Mouse (Mus musculus): ENCODE results near the gene Ms4a12. TPM values are rescaled to one million over a fixed set of nuclear protein-coding genes. Genes with fewer than 3 reads are reported as not detected.

Ms4a12 gene
- polyA plus RNA-seq, 1 experiment = not detected

DNA sequence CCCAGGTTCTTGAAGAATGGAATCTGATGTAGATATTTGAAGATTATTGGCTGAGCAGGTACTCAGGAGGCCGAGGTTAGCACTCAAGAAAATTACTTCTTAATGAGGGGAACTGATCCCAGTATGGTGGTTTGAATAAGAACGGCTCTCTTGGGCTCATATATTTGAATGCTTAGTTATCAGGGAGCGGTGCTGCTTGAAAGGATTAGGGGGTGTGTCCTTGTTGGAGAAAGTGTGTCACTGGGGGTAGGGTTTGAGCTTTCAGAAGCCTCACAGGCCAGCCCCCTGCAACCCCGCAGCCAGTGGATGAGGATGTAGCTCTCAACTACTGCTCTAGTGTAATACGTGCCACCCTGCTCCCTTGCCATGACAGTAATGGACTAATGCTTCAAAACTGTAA is 10.3 kb upstream of the Ms4a12 start:
- no peak overlapping the region for H3K4me3 ChIP-seq (ENCODE audit: insufficient read depth, low read length)
- H3K27ac ChIP-seq (ENCODE audit: insufficient read depth, low read length) = no peak overlapping the region
- TF ChIP-seq POLR2A (IDR thresholded peaks at IDR 0.05; ENCODE audit: low read depth, low read length) = no peak
- no peak for TF ChIP-seq CTCF (IDR thresholded peaks at IDR 0.05; ENCODE audit: borderline replicate concordance, insufficient read depth, low read length)
- H3K4me1 ChIP-seq (ENCODE audit: control insufficient read depth, insufficient read depth, low read length) = no peaks in the 10 kb centered on the region

DNA sequence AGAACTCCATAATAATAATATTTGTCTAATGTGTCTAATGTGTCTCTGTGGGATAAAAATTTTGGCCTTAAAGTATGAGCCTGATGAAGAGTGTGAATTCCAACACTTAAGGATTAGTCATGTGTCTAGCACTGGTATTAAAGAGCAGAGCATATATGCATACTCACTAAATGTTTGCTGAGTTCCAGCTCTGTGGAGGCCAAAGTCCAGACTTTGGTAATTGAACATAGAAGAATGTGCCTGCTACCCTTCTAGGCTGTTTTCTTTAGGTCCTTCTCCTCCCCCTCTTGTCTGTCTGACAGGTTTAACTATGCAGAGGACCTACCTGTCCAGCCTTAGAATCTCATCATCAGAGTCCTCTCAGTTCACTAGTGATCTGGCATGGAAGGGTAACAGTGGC is 3.6 kb upstream of the Ms4a12 start:
- Histone ChIP-seq H3K4me3 (ENCODE audit: insufficient read depth, low read length) (no peak overlapping the region), H3K4me1 (ENCODE audit: control insufficient read depth, insufficient read depth, low read length) (0 out of 2 replicates have a peak, but pooled peaks cover 3% of the 10 kb centered on the region), H3K27ac (ENCODE audit: insufficient read depth, low read length) (no peak overlapping the region; the same call in 1 of the 2 replicates)
- TF ChIP-seq CTCF (IDR thresholded peaks at IDR 0.05; ENCODE audit: borderline replicate concordance, insufficient read depth, low read length) (no peak), POLR2A (IDR thresholded peaks at IDR 0.05; ENCODE audit: low read depth, low read length) (no peak)

DNA sequence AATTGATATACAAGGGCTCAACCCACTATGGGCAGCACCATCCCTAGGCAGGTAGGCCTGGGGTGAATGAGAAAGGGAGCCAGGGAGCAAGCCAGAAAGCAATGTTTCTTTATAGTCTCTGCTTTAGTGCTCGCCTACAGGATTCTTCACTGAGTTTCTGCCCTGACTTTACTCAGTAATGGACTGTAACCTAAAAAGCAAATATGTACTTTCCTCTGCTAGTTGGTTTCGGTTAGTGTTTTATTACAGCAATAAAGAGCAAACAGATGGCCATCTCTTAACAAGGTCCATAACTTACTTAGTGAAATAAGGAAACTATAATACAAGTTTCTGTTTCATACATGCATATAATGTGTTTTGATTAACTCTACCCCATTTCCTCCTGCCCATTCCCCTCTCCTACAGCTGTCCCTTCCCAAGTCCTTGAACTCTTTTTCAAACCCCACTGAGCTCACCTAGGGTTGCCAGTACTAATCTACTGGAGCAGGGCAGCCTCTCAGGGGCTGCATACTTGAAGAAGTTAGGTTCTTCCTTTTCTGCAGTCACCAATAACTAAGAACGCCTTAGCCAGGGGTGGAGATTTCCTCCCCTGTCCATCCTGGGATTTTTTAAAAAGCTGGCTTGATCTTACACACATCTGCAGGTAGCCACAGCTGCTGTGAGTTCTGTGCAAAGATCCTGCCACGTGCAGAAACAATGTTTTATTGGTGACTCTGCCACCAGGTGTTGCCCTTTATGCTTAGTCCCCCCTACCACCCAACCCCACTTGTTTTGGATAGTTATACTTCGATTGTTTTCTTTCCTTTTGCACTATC is 2.9 kb upstream of the Ms4a12 start:
- 0 out of 2 replicates have a peak, but pooled peaks cover 3% of the 10 kb centered on the region for H3K4me1 ChIP-seq (ENCODE audit: control insufficient read depth, insufficient read depth, low read length)
- TF ChIP-seq CTCF (IDR thresholded peaks at IDR 0.05; ENCODE audit: borderline replicate concordance, insufficient read depth, low read length) (no peak), POLR2A (IDR thresholded peaks at IDR 0.05; ENCODE audit: low read depth, low read length) (no peak)
- no peak overlapping the region for H3K4me3 ChIP-seq (ENCODE audit: insufficient read depth, low read length)
- peak overlapping the region; percentile 28; the same call in 1 of the 2 replicates for H3K27ac ChIP-seq (ENCODE audit: insufficient read depth, low read length)

DNA sequence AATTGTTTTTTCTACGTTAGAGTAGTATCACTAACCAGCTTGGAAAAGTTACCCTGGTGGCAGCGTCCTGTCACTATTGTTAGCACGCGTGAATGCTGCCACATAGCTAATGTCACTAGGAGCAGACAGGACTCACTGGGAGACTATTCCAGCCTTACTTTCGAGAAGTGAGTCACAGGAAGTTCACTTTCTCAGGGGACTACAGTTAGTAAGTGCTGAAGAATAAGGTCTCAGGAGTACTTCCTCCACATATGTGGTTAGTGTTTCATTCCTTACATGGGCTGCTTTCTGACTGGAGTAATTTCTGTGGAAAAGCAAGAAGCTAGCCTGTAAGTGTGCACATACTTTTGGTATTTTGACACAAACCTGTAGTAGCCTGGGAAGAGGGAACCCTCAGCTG is 2.0 kb upstream of the Ms4a12 start:
- TF ChIP-seq CTCF (IDR thresholded peaks at IDR 0.05; ENCODE audit: borderline replicate concordance, insufficient read depth, low read length) (no peak), POLR2A (IDR thresholded peaks at IDR 0.05; ENCODE audit: low read depth, low read length) (no peak)
- Histone ChIP-seq H3K4me3 (ENCODE audit: insufficient read depth, low read length) (no peak overlapping the region), H3K4me1 (ENCODE audit: control insufficient read depth, insufficient read depth, low read length) (0 out of 2 replicates have a peak, but pooled peaks cover 3% of the 10 kb centered on the region), H3K27ac (ENCODE audit: insufficient read depth, low read length) (peak overlapping the region; percentile 28; the same call in 1 of the 2 replicates)

DNA sequence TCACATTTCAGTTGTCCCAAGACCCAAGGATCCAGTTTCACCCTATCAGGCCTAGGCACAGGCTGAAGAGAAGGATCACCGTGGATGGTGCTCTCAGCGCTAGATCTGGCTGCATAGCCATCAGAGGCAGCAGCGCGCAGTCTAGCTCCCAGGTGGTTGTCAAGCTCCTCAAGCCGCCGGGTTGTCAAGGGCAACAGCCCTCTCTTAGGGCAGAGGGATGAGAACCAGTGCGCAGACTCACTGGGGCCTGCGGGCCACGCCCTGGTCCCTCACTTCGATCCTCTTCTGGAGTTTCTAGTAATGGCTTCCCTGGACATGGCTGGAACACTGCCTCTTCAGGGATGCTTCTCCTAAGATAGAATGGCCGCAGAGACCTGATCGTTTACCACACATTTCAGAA is 35.7 kb downstream of the Ms4a12 start, which contains the start of gene Ms4a13:
Gene Ms4a13 (minus strand): TSS at position 192 of the 400 bp plus-strand sequence.
- H3K27ac ChIP-seq (ENCODE audit: insufficient read depth, low read length) = no peak within 1 kb of the TSS
- no peaks in the 10 kb centered on the region for H3K4me1 ChIP-seq (ENCODE audit: control insufficient read depth, insufficient read depth, low read length)
- H3K4me3 ChIP-seq (ENCODE audit: insufficient read depth, low read length) = no peak within 1 kb of the TSS
- TF ChIP-seq POLR2A (IDR thresholded peaks at IDR 0.05; ENCODE audit: low read depth, low read length) = no peak
- TF ChIP-seq CTCF (IDR thresholded peaks at IDR 0.05; ENCODE audit: borderline replicate concordance, insufficient read depth, low read length) = no peak

DNA sequence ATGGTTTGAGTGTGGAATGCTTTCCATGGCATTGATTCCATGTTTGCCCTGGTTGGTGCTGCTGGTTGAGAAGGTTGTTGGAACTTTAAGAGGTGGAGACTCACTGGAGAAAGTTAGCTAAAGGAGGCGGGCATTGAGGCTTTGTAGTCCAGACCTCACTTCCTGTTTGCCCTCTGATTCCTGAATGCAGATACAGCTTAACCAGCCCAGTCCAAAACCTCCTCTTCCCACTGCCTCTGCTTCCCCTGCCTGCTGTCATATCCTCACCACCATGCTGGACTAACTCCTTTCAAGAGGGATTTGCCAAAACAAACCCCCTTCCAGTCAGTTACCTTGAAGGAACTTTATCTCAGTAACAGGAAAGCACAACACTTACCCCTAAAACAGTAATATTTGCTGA is 39.7 kb downstream of the Ms4a12 start:
- TF ChIP-seq POLR2A (IDR thresholded peaks at IDR 0.05; ENCODE audit: low read depth, low read length) (no peak), CTCF (IDR thresholded peaks at IDR 0.05; ENCODE audit: borderline replicate concordance, insufficient read depth, low read length) (no peak)
- no peak overlapping the region for H3K27ac ChIP-seq (ENCODE audit: insufficient read depth, low read length)

DNA sequence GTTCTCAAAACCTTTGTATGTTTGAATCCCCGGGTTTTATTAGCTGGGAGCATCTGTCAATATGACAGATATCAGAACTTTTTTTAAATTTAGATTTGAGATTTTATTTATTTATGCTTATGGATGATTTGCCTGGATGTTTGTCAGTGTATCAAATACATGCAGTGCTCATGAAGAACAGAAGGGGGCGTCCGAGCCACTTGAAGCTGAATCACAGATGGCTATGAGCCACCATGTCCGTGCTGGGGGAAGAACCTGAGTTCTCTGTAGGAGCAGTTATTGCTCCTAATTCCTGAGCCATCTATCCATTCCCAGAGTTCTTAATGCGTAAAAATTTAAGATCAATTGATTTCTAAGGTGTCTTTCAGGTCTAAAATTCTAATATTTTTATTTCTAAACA is 48.1 kb downstream of the Ms4a12 start:
- no peaks in the 10 kb centered on the region for H3K4me1 ChIP-seq (ENCODE audit: control insufficient read depth, insufficient read depth, low read length)
- no peak overlapping the region for H3K27ac ChIP-seq (ENCODE audit: insufficient read depth, low read length)
- H3K4me3 ChIP-seq (ENCODE audit: insufficient read depth, low read length) = no peak overlapping the region
- no peak for TF ChIP-seq CTCF (IDR thresholded peaks at IDR 0.05; ENCODE audit: borderline replicate concordance, insufficient read depth, low read length)
- TF ChIP-seq POLR2A (IDR thresholded peaks at IDR 0.05; ENCODE audit: low read depth, low read length) = no peak

More for the DNA sequence above, 39.7 kb downstream of the Ms4a12 start:
- Histone ChIP-seq H3K4me3 (ENCODE audit: insufficient read depth, low read length) (no peak overlapping the region), H3K4me1 (ENCODE audit: control insufficient read depth, insufficient read depth, low read length) (no peaks in the 10 kb centered on the region)

DNA sequence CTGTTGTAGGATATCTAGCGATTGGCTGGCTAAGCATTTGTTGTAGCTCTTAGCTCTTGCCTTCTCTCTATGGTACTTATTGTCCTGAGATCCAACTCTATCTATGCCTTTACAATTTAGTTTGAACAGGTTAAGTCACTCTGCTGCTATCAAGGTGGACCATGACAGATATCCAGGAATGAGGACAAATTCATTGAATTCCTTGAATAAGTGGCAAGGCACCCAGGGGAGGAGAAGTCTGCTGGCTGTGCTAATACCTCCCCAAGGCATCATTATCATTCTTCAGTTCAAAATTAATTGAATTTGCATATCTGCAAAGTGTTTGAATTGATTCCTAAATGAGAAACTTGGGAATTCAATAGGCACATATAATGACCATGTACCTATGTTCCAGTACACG is 54.8 kb downstream of the Ms4a12 start:
- Histone ChIP-seq H3K4me1 (ENCODE audit: control insufficient read depth, insufficient read depth, low read length) (no peaks in the 10 kb centered on the region), H3K27ac (ENCODE audit: insufficient read depth, low read length) (no peak overlapping the region), H3K4me3 (ENCODE audit: insufficient read depth, low read length) (no peak overlapping the region)
- TF ChIP-seq POLR2A (IDR thresholded peaks at IDR 0.05; ENCODE audit: low read depth, low read length) (no peak), CTCF (IDR thresholded peaks at IDR 0.05; ENCODE audit: borderline replicate concordance, insufficient read depth, low read length) (no peak)

DNA sequence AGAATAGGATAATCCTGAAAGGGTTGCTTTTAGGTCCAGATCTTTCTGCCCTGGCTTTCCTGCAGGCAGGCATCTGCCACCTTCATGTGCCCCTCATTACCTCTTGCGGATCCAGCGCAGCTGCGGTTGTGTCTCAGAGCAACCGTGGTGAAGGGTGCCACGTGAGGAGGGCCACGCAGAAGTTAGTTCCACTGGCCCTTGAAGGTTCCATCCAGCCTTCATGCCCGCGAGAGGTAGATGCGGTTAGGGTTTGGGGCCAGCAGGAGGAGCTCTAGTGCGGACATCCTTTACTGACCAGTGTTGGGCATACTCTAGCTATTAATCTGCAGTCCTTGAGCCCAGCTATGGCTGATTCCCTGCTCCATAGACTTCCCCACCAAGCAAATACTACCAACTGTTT is 67.1 kb downstream of the Ms4a12 start, which contains the start of gene 1700025F22Rik:
Gene 1700025F22Rik (minus strand): TSS at position 149 of the 400 bp plus-strand sequence.
- no peaks in the 10 kb centered on the region for H3K4me1 ChIP-seq (ENCODE audit: control insufficient read depth, insufficient read depth, low read length)
- 0 out of 2 replicates have a peak, but pooled peaks have one; percentile 14 for TF ChIP-seq CTCF (IDR thresholded peaks at IDR 0.05; ENCODE audit: borderline replicate concordance, insufficient read depth, low read length)
- no peak for TF ChIP-seq POLR2A (IDR thresholded peaks at IDR 0.05; ENCODE audit: low read depth, low read length)
- no peak within 1 kb of the TSS for H3K27ac ChIP-seq (ENCODE audit: insufficient read depth, low read length)
- no peak within 1 kb of the TSS for H3K4me3 ChIP-seq (ENCODE audit: insufficient read depth, low read length)

Other genes with a start within 250 kb of the Ms4a12 start
- gene Ms4a15, start 239.2 kb downstream of the Ms4a12 start, polyA plus RNA-seq (2011; ENCODE audit: insufficient read length, low read depth, missing spikeins) = not detected in 2 replicates
- not detected in 2 replicates for gene Ms4a18, start 214.4 kb downstream of the Ms4a12 start, polyA plus RNA-seq (2011; ENCODE audit: insufficient read length, low read depth, missing spikeins)
- not detected in 2 replicates for gene Ms4a8a, start 151.3 kb downstream of the Ms4a12 start, polyA plus RNA-seq (2011; ENCODE audit: insufficient read length, low read depth, missing spikeins)
- gene 1700017D01Rik, start 101.6 kb downstream of the Ms4a12 start, polyA plus RNA-seq (2011; ENCODE audit: insufficient read length, low read depth, missing spikeins) = not detected in 2 replicates
- gene 1700025F22Rik, start 67.1 kb downstream of the Ms4a12 start, polyA plus RNA-seq (2011; ENCODE audit: insufficient read length, low read depth, missing spikeins) = not detected in 2 replicates
- gene Ms4a13, start 35.7 kb downstream of the Ms4a12 start, polyA plus RNA-seq (2011; ENCODE audit: insufficient read length, low read depth, missing spikeins) = not detected in 2 replicates
- gene Ms4a1, start 33.8 kb upstream of the Ms4a12 start, polyA plus RNA-seq (2011; ENCODE audit: insufficient read length, low read depth, missing spikeins) = not detected in 2 replicates
- not detected in 2 replicates for gene Ms4a5, start 51.4 kb upstream of the Ms4a12 start, polyA plus RNA-seq (2011; ENCODE audit: insufficient read length, low read depth, missing spikeins)
- 0.37 TPM in 1 of 2 replicates, not detected in the other for gene Ms4a14, start 82.0 kb upstream of the Ms4a12 start, polyA plus RNA-seq (2011; ENCODE audit: insufficient read length, low read depth, missing spikeins)
- 0.55 and 5.0 TPM in 2 replicates for gene Ms4a7, start 103.7 kb upstream of the Ms4a12 start, polyA plus RNA-seq (2011; ENCODE audit: insufficient read length, low read depth, missing spikeins)
- gene Ms4a4a, start 143.1 kb upstream of the Ms4a12 start, polyA plus RNA-seq (2011; ENCODE audit: insufficient read length, low read depth, missing spikeins) = not detected in 2 replicates
- gene Ms4a4c, start 172.3 kb upstream of the Ms4a12 start, polyA plus RNA-seq (2011; ENCODE audit: insufficient read length, low read depth, missing spikeins) = not detected in 2 replicates
- not detected in 2 replicates for gene Ms4a4b, start 211.1 kb upstream of the Ms4a12 start, polyA plus RNA-seq (2011; ENCODE audit: insufficient read length, low read depth, missing spikeins)
- 3.0 TPM in 1 of 2 replicates, not detected in the other for gene Ms4a6c, start 236.9 kb upstream of the Ms4a12 start, polyA plus RNA-seq (2011; ENCODE audit: insufficient read length, low read depth, missing spikeins)